Mouse (Mus musculus) ovary, postnatal 36 days (tissue): Measurements from ENCODE around the gene Gm49342.
"Not testable (repeated sequence)": the region's sequence is repeated elsewhere in the genome, so short reads cannot be mapped to it uniquely, and the experiment has no call there.

ENCODE experiments used
- DNase-seq: peaks from one replicate; pipeline ENCODE4 v3.0.0; 2022; ENCODE audit warnings: low spot score, mixed read lengths

Gm49342 gene

DNA sequence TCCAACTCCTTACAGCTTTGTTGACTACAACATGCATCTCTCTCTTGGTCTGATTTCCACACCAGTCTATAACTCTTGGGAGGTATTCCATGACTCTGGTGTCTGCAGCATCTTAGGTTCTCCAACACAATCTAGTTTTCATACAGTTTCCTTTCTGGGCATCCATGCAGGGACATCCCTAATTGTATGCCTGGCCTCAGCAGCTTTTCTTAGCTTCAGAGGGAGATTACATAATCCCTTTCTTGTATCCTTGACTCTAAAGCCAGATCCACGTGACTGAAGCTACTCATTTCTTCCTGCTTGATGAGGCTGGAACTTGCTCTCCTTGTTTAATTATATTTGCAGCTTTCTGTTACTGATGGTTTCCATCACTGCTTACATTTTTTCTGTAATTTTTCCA lies 7.7 kb upstream of the Gm49342 start:
- DNase-seq: no peak

DNA sequence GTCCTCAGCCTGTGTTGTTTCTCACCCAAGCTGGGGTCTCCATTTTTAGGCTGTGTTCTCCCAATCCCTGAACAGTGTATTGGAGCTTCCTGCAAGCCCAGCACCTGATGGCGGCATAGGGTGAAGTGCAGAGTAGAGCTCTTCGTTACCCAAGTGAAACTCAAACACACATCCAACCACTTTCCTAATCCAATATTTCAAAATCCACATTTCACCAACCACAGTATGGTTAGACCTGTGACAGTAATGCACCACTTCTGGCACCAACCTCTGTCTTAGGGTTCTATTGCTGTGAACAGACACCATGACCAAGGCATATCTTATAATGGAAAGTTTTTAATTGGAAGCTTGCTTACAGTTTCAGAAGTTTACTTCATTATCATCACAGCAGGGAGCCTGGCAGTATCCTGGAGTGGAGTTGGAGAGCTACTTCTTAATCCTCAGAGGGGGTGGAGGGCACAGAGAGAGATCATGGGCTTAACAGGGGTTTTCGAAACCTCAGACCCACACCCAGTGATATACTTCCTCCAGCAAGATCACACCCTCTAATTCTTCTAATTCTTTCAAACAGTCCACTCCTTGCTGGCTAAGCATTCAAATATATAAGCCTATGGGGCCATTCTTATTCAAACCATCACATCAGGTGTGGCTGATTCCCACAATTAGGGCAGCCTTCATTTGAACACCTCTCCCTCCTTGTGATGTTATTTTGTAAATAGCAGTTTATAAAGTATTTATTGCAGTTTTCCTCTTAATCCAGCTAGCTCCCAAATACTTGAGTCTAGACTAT lies 6.0 kb upstream of the Gm49342 start:
- no peak for DNase-seq

DNA sequence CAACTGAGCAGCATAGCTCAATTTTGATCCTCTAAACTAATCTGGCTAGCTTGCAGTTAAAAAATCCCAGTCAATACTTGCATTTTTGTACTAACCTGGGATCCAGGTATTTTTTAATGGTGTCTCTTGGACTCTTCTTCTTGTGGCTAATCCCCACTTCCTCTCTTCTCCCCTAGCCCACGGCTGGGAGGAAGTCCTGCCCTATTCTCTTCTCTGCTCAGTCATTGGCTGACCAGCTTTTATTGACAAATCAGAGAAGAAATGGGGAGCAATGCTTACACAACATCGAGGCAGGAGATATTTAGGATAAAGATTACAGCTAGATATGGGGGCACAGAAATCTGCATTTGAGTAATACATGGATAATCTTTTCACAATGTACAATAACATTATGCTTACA lies 5.4 kb upstream of the Gm49342 start:
- no peak for DNase-seq

DNA sequence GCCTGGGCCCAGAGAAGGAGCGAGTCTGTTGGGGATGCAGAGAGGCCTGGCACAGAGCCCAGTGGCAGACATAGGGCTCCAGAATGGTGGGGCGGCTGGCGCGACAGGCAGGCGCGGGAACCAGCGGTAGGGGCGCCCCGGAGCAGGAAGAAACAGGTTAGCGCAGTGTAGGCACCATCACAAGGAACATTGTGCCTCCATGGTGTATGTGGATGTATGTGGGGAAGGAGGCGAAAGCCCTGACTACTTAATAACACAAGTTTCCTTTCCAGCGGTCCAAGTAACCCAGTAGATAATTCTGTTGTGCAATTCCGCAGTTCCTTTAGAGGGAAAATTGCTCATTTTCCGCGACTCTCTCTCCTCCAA lies 334 bp downstream of the Gm49342 start:
- not testable (repeated sequence) for DNase-seq

DNA sequence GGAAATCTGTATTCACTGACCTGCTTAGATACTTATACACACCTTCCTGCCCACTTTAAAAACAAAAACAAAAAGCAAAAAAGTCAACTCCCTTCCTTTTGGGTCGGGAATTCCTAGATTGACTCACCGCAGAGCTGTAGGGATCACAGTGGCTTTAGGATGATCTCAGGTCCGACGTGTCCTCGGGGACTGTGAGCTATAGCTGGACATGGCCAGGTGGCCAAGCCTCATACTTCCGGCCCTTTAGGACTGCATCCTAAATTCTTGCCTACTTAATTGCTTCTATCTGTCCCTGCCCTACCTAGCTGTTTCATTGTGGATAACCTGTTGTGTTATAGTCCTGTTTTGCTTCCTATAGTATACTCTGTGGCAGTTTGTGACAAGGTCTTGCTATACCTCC lies 764 bp downstream of the Gm49342 start:
- not testable (repeated sequence) for DNase-seq

DNA sequence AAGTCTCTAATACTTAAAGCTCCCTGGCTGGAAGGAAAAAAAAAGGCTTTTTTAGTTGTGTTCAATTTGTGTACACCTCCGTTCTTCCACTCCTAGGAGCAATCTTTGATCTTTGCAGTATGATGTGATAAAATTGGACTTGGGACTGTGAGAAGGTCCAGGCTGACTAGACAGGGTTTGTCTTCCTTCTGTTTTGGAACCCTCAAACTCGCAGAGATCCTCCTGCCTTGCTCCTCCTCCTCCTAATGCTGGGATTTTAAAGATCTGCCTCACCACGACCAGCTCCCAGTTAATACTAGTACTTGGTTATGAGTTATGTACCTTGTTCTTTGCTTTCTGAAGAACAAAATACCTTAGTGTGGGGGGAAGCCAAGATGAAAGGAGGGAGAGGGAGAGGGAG lies 1.2 kb downstream of the Gm49342 start:
- DNase-seq: not testable (repeated sequence)

DNA sequence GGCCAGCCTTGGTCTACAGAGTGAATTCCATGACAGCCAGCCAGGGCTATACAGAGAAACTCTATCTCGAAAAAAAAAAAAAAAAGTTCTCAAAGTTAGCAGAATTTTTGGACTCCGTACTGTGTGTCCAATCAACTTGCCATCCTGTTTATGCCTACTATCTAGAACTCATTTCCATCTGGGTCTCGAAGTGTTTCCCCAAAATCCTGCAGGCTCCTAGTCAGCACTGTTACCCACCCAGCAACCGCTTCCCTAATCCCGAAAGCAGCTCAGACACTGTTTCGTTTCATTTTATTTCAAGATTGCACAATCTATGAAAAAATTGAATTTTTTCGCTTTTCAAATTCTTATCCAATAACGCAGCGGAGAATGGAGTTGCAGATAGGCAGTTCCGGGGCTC lies 11.2 kb downstream of the Gm49342 start:
- DNase-seq: no peak

DNA sequence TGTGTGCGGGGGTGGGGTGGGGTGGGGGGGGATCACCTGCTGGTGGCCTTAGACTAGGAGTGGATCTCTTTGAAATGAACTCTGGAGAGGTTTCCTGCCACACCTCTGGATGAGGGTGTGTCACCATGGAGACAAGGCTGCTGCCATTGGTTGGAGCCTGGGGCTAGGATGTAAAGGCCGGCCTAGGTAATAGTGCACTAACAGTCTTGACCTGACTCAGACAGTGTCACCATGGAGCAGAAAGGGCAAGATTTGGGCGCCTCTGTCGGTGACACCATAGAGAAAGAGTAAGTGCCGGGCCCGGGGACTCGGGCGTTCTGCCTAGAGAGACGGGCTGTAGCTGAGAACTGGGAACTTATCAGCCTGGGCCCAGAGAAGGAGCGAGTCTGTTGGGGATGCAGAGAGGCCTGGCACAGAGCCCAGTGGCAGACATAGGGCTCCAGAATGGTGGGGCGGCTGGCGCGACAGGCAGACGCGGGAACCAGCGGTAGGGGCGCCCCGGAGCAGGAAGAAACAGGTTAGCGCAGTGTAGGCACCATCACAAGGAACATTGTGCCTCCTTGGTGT lies 11.7 kb downstream of the Gm49342 start, which contains the start of gene Pnp2:
Pnp2 (plus strand) TSS at position 51 of the 567 bp plus-strand sequence.
- peak; percentile 61 for DNase-seq

DNA sequence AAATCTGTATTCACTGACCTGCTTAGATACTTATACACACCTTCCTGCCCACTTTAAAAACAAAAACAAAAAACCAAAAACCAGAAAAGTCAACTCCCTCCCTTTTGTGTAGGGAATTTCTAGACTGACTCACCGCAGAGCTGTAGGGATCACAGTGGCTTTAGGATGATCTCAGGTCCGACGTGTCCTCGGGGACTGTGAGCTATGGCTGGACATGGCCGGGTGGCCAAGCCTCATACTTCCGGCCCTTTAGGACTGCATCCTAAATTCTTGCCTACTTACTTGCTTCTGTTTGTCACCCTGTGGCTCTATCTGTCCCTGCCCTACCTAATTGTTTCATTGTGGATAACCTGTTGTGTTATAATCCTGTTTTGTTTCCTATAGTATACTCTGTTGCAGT lies 12.4 kb downstream of the Gm49342 start:
- not testable (repeated sequence) for DNase-seq

DNA sequence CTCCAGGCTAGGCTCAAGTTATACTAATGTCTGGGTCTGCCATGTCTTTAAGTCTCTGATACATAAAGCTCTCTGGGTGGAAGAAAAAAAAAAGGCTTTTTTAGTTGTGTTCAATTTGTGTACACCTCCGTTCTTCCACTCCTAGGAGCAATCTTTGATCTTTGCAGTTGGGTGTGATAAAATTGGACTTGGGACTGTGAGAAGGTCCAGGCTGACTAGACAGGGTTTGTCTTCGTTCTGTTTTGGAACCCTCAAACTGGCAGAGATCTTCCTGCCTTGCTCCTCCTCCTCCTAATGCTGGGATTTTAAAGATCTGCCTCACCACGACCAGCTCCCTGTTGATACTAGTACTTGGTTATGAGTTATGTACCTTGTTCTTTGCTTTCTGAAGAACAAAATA lies 12.8 kb downstream of the Gm49342 start:
- not testable (repeated sequence) for DNase-seq

DNA sequence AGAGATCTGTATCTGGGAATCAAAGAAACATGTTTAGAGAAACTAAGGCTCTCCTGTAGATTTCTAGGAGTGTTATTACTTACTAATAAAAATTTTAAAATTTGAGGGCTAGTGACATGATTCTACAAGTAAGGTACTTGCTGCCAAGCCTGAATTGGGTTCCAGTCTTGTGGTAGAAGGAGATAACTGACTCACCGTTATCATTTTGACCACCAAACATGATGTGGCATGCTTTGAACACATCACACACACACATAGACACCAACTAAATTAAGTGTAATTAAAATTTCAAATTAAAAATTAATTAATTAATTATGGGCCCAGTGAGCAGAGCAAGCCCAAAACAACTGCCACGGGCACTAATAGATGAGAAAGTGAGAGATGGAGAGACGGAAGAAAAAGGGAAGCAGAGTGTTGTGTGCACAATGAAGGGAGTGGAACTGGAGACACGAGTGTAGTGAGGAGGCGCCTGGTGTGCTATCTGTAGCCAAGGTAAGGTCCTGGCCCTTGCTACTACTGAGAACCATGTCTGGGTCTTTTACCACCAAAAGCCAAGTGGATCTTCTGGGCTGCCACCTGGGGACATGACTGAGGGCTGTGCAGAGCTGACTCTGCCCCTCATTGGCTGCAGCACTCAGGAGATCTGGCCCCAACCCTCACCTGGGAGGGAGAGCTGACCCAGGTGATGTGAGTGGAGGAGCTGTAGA lies 14.1 kb downstream of the Gm49342 start:
- DNase-seq: not testable (repeated sequence)

DNA sequence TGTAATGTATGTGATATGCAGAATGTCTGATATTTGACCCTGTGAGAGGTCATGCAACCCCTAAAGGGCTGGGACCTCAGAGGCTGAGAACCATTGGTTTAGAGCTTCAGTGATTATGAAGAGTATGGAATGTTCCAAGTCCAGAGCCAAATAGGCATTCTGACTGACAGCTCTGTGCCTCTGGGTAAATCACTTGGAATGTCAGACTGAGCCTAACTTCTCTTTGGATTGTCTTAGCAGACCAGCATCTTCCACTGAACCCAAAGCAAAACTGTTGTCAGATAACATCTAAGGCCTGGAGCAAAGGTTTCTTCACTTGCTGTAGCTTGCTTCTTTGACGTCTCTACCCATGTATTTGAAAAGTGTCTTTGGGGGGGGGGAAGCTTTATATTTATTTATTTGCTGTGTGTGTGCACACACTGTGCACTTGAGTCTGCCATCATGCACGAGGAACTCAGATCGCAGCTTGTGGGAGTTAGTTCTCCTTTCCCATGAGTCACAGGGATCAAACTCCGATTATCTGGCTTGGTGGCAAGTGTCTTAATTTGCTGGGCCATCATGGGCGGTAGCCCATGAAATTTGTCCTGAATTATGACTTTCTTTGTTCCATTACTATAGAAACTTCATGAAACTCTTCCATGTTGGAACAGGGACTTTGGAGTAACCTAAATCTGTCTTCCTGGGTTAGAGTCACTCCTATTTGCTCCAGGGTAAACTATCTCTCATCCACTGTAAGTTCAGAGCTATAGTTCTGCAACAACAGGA lies 24.1 kb downstream of the Gm49342 start:
- DNase-seq: no peak

DNA sequence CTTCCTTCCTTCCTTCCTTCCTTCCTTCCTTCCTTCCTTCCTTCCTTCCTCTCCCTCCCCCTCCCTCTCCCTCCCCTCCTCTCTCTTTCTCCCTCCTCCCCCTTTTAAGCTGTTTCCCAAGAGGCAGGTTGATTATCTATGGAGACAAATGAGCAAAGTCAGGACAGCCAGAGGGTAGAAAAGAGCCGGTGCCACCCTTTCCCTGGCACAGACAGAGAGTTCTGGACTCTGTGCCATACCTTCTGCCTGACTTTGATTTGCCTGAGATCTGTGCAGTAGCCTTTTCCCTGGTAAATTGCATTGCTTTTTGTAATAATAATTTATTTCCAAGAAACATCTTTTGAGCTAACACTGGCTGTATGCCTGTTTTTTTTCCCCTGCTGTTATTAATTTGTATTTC lies 24.7 kb downstream of the Gm49342 start:
- no peak for DNase-seq

DNA sequence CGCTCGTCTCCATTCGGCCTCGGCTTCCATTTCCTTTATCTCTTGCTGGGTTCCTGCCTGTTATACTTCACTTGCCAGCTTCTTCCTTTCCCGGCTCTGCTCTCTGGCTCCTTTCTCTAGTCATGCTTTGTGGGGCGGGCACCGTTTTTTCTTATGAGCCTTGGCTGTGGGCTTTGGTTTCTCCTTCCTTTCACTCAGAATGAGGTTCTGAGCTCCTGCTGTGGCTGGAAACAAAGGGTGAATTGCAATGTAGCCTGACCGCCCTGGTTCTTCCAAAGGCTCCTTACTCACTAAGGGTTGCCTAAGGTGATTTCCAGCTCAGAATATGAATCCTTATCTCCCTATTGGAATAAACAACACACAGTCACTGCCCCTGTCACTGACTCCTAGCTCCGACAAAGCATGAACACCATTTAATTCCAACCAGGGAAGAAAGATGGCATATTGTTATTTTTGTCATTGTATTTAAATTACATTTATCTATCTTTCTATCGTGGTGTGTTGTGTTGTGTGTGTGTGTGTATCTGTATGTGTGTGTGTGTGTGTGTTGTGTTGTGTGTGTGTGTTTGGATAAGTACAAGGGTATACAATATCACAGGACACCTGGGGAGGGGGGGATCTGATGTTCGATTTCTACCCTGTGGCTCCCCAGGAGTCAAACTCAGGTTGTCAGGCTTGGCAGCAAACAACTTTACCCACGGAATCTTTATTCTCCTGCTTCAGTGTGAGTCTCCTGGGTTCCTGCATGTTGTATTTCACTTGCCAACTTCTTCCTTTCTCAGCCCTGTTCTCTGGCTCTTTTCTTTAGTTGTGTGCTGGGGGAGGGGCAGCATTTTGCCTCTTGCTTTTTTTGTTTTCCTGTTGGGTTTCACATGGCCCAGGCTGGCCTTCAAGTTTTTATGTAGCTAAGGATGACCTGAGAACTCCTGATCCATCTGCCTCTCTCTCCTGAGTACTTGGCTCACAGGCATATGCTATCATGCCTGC lies 25.5 kb downstream of the Gm49342 start:
- no peak for DNase-seq

DNA sequence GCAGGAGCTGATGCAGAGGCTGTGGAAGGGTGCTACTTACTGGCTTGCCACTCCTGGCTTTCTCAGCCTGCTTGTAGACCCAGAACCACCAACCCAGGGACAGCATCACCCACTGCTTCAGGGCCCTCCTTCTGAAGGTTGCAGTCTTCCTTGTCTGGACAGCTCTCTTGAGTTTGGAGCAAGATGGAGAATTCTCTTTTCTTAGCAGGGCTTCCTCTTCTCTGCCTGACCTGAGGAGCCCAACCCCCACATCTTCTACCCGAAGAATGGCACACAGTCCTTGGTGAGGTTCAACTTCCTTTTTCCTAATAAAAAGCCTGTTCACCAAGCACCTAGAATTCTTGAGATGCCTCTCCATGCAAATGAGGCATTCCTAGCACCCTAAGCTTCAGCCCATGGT lies 26.5 kb downstream of the Gm49342 start:
- DNase-seq: no peak

DNA sequence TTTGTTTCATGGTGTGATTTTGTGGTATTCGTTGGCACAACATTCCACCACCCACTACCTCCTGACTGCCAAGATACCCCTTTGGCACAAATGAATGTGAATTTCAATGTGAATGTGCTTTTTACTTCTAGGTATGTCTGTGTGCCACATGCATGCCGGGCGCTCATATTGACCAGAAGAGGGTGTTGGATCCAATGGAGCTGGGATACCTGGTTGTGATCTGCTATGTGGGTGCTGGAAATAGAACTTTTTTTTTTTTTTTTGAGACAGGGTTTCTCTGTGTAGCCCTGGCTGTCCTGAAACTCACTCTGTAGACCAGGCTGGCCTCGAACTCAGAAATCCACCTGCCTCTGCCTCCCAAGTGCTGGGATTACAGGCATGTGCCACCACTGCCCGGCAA lies 28.7 kb downstream of the Gm49342 start:
- DNase-seq: not testable (repeated sequence)

DNA sequence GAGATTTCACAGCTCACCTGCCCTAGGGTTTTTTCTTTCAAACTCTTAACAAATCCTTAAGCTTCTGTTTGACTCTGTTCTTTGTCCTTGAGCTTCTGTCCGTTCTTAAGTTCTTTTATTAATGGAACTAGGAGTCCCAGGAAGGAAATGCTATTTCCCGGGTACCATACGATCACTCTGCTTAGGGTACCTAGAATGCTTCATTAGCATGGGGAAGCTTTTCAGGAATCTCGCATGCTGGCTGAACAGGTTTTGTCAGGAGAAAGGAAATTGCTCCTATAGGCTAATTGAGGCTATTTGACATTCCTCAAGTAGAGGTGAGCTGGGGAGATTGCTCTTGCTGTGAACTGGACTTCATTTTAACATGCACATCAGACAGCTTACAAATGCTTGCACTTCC lies 29.4 kb downstream of the Gm49342 start:
- no peak for DNase-seq

DNA sequence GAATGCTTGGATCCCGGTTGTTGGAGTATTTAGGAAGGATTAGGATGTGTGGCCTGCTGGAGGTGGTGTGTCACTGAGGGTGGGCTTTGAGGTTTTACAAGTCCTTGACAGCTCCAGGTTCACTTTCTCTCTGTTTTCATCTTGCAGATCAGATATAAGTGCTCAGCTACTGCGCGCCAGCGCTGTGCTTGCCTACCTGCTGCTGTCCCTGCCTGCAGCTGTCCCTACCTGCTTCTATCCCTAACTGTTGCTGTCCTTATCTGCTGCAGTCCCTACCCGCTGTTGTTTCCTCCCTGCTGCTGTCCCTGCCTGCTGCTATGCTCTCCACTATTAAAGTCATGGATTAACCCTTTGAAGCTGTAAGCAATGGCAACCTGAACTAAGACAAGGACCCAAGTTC lies 30.7 kb downstream of the Gm49342 start:
- DNase-seq: no peak

DNA sequence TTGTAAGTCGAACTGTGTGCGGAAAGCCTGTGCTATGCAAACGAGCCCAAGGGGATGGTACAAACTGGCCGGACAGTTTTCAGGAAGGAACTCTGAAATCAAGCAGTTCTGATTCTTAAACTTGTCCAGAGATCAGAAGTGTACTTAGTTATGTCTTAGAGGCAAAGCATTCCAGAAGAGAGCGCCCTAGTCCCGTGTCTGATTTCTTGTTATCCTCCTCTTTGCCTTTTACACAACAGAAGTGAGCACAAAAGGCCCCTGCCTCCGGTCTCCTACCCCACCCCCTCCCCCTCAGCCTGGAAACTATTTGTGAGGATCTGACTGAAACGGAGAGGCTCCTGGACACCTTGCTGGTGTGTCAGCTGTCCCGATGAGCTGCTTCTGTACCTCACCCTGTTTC lies 32.4 kb downstream of the Gm49342 start:
- DNase-seq: no peak

DNA sequence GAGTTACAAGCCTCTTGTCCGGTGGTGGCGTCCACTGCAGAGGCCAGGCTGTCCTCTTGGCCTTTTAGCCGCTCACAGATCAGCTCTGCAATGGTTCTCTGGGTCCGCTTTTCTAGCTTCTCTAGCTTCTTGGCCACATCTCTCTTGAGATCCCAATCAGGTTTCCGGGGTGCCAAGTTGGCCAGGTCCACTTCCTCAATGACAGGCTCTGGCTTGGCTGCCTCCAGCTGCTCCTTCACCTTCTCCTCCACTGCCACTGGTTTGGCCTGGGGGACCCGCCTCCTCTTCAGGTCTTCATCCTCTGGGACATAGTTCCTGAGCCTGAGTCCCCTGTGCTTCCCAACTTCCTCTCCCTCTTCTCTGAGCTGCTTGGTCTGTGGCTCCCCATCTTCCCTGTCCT lies 34.1 kb downstream of the Gm49342 start:
- DNase-seq: not testable (repeated sequence)

DNA sequence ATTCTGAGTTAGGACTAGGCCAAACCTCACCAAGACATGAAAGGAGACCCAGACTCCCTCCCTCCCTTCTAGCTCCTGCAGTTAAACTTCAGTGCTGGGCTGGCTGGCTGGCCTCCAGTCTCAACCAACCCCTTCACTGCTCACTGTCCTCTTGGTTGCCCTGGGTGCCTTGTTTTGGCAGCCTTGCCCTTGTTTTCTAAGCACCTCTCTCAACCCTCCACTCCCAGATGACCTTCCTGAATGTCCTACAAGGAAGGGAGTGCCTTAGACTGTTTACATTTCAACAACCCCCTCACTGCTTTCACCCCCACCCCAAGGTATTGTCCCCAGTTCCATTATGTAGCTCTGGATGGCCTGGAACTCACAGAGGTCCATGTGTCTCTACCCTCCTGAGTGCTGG lies 35.3 kb downstream of the Gm49342 start:
- no peak for DNase-seq
